Mouse (Mus musculus): ENCODE results near the gene Iqgap2. TPM values are rescaled to one million over a fixed set of nuclear protein-coding genes. Genes with fewer than 3 reads are reported as not detected.
A peak's percentile ranks its signal among the peaks of the same experiment; 100 is the strongest.

Iqgap2 gene
- polyA plus RNA-seq, 1 experiment, result 6.0 TPM

DNA sequence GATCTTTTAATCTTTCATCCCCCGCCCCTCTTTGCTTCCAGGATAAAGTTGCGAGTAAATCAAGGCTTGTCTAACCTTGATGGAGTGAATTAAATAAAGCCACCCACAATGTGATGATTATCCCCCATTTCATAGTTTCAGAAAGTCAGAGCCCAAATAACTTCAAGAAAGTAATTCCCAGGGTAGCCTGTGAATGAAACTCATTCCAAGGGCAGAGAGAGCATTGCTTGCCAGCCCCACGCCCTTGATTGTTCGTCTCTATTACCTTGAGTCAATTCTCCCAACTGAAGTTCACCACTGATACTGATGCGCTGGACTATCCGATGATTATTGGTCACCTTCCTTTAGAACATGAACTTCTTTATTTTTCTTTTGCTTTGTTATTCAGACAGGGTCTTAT, 4.8 kb upstream of the Iqgap2 start:
- TF ChIP-seq POLR2A (IDR thresholded peaks at IDR 0.05; ENCODE audit: borderline replicate concordance, extremely low read depth, insufficient read depth, insufficient read length, poor library complexity, severe bottlenecking) (no peak), CTCF (IDR thresholded peaks at IDR 0.05; ENCODE audit: borderline replicate concordance, extremely low read depth, insufficient read depth, insufficient read length) (no peak)
- DNase-seq (ENCODE audit: low read depth), result no peak

- TF ChIP-seq CTCF (IDR thresholded peaks at IDR 0.05; ENCODE audit: borderline replicate concordance, extremely low read depth, insufficient read depth, insufficient read length) (no peak), POLR2A (IDR thresholded peaks at IDR 0.05; ENCODE audit: borderline replicate concordance, extremely low read depth, insufficient read depth, insufficient read length, poor library complexity, severe bottlenecking) (no peak)
- DNase-seq (ENCODE audit: low read depth), result no peak
Measured at GRCm38 (mm10) chr13:95893166-95893565, 1.4 kb upstream of the Iqgap2 start.

DNA sequence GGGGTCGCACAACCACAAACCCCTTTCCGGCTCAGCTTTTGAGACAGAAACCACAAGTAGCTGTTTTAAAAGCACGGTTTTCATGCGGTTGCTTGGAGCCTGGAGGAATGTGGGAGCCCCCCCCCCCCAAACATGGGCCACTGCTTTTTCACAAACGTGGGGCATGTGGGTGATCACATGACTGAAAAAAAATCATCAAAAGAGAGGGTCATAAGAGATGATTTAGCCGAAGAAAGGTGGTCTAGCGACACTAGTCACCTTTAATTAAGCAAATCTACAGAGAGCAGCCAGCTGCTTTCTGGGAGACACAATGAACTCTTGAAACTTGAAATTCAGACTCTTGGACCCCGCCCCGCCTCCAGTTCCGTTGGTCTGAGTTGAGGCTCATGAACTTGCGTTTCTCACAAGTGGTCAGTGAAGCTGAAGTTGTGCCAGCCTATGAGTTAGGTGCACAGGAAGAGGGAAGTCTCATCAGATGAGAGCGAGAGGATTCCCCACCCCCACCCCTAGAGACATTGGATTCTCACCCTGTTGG, 956 bp upstream of the Iqgap2 start:
- no peak for TF ChIP-seq POLR2A (IDR thresholded peaks at IDR 0.05; ENCODE audit: borderline replicate concordance, extremely low read depth, insufficient read depth, insufficient read length, poor library complexity, severe bottlenecking)
- no peak for TF ChIP-seq CTCF (IDR thresholded peaks at IDR 0.05; ENCODE audit: borderline replicate concordance, extremely low read depth, insufficient read depth, insufficient read length)
- DNase-seq (ENCODE audit: low read depth), result peak; percentile 72

DNA sequence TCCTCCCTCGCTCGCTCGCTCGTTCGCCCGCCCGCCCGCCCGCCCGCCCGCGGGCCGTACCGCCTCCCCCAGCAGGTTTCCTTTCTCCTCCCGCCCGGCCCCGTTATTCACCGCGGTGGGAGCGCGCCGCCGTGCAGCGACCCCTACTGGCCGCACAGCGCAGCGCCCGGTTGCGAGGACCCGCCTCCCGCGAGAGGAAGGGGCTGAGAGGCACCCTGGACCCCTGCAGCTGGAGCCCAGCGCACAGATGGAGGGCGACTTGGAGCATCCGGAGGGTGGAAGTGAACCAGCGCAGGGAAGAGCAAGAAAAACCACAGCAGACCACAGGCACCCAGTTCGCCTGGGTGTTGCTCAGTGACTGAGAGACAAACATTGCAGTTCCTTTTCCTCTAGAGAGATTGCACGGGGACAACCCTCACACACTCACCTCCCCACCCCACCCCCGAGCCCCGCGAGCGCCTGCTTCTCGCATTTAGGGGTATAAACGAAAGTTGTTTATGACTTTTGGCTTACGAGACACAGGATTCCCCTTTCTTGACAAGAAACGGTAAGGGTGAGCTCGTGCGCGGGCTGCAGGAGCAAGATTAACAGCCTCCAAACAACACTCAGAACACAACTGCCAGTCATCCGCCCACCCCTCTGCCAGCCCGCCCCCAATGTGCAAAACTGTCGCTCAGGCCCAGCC, 346 bp upstream of the Iqgap2 start:
- DNase-seq (ENCODE audit: low read depth), result peak; percentile 89
- TF ChIP-seq POLR2A (IDR thresholded peaks at IDR 0.05; ENCODE audit: borderline replicate concordance, extremely low read depth, insufficient read depth, insufficient read length, poor library complexity, severe bottlenecking), result 0 out of 2 replicates have a peak, but pooled peaks have one; percentile 10
- TF ChIP-seq CTCF (IDR thresholded peaks at IDR 0.05; ENCODE audit: borderline replicate concordance, extremely low read depth, insufficient read depth, insufficient read length), result peak; percentile 91

GRCm38 (mm10) chr13:95890851-95891471, 761 bp downstream of the Iqgap2 start:
- TF ChIP-seq POLR2A (IDR thresholded peaks at IDR 0.05; ENCODE audit: borderline replicate concordance, extremely low read depth, insufficient read depth, insufficient read length, poor library complexity, severe bottlenecking) (no peak), CTCF (IDR thresholded peaks at IDR 0.05; ENCODE audit: borderline replicate concordance, extremely low read depth, insufficient read depth, insufficient read length) (peak; percentile 41; the same call in 1 of the 2 replicates)

DNA sequence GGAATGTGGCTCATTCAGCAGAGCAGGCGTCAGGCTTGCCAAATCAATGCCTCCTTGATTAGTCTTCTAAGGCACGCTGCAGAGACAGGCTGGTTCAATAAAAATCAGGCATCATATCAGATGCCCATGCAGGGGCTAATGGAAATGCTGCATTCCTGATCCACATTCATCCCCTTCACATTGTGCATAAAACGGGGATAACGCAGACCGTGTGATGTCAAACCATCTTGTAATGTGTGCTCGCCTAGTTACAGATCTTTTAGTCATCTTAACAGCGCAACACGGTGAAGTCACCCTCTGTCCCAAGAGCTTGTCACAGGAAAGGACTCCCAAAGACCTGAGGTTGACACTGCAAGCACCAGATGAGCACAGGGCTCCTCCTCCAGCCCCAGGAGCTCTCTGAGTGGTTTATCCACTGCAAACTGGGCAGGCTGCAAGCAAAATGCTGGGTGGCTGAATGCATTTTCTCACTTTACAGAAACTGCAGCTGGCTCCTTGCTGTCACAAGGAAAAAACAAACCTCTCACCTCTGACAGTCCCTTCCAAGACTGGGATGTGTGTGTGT, 1.7 kb downstream of the Iqgap2 start:
- no peak for TF ChIP-seq CTCF (IDR thresholded peaks at IDR 0.05; ENCODE audit: borderline replicate concordance, extremely low read depth, insufficient read depth, insufficient read length)
- no peak for TF ChIP-seq POLR2A (IDR thresholded peaks at IDR 0.05; ENCODE audit: borderline replicate concordance, extremely low read depth, insufficient read depth, insufficient read length, poor library complexity, severe bottlenecking)
- peak; percentile 63 for DNase-seq (ENCODE audit: low read depth)

More at GRCm38 (mm10) chr13:95890851-95891471, 761 bp downstream of the Iqgap2 start:
- DNase-seq (ENCODE audit: low read depth), result peak; percentile 74

DNA sequence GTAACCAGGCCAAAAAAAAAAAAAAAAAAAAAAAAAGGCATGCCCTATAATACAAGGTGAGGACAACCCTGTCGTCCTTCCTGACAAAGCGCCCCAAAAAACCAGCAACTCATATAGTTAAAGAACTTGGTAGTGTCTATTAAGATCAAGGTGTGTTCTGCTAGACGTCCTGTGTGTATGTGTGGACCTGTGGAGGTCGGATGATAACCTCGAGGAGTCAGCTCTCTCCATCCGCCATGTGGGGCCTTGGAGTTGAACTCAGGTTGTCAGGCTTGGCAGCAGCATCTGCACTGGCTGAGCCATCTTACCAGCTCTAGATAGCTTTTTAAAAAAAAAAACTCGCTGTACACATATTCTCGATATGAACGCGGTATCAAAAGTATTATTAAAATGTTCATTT, 2.4 kb downstream of the Iqgap2 start:
- TF ChIP-seq POLR2A (IDR thresholded peaks at IDR 0.05; ENCODE audit: borderline replicate concordance, extremely low read depth, insufficient read depth, insufficient read length, poor library complexity, severe bottlenecking), result no peak
- no peak for TF ChIP-seq CTCF (IDR thresholded peaks at IDR 0.05; ENCODE audit: borderline replicate concordance, extremely low read depth, insufficient read depth, insufficient read length)
- DNase-seq (ENCODE audit: low read depth), result no peak

GRCm38 (mm10) chr13:95888621-95889020, 3.1 kb downstream of the Iqgap2 start:
- DNase-seq (ENCODE audit: low read depth), result no peak
- TF ChIP-seq CTCF (IDR thresholded peaks at IDR 0.05; ENCODE audit: borderline replicate concordance, extremely low read depth, insufficient read depth, insufficient read length), result no peak
- TF ChIP-seq POLR2A (IDR thresholded peaks at IDR 0.05; ENCODE audit: borderline replicate concordance, extremely low read depth, insufficient read depth, insufficient read length, poor library complexity, severe bottlenecking), result no peak

- no peak for DNase-seq (ENCODE audit: low read depth)
- no peak for TF ChIP-seq POLR2A (IDR thresholded peaks at IDR 0.05; ENCODE audit: borderline replicate concordance, extremely low read depth, insufficient read depth, insufficient read length, poor library complexity, severe bottlenecking)
- TF ChIP-seq CTCF (IDR thresholded peaks at IDR 0.05; ENCODE audit: borderline replicate concordance, extremely low read depth, insufficient read depth, insufficient read length), result no peak
Measured at GRCm38 (mm10) chr13:95888170-95888569, 3.6 kb downstream of the Iqgap2 start.

DNA sequence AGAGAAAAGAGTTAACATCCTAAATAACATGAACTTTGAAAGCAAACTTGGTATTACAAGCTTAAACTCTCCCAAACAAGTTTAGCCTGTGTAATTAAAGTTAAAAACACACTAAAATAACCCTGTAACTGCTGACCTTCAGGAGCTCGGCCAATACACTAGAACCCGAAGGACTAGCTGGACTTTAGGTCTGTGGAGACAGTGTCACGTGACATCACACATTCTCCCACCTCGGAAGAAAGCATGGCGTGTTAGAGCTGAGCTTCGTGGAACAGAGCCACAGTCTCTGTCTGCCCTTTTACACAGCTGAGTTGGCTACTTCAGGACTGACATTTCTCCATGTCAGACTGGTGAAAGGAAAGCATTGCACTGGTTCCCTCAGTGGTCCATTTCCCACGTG, 4.3 kb downstream of the Iqgap2 start:
- TF ChIP-seq CTCF (IDR thresholded peaks at IDR 0.05; ENCODE audit: borderline replicate concordance, extremely low read depth, insufficient read depth, insufficient read length) (no peak), POLR2A (IDR thresholded peaks at IDR 0.05; ENCODE audit: borderline replicate concordance, extremely low read depth, insufficient read depth, insufficient read length, poor library complexity, severe bottlenecking) (no peak)
- no peak for DNase-seq (ENCODE audit: low read depth)

DNA sequence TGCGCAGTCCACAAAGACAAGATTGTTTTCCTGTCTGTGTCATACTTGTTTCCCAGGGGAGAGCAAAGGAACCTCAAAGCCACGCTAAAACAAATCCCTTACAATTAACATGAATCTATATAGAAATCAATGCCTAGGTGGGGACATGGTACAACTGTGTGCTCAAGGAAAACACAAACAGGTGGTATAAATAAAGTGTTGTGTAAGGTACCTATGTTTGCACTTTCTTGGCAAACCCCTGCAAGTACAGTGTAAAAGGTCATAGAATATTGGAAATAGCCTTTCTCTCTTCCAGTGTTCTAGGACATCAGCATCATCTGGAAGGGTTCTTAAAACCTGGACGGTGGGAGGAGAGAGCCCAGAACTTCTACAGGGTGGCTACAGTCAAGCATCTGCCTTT, 7.3 kb downstream of the Iqgap2 start:
- TF ChIP-seq CTCF (IDR thresholded peaks at IDR 0.05; ENCODE audit: borderline replicate concordance, extremely low read depth, insufficient read depth, insufficient read length) (no peak), POLR2A (IDR thresholded peaks at IDR 0.05; ENCODE audit: borderline replicate concordance, extremely low read depth, insufficient read depth, insufficient read length, poor library complexity, severe bottlenecking) (no peak)
- DNase-seq (ENCODE audit: low read depth), result no peak

Measured in brain, embryonic 14.5 days (tissue).